Mouse (Mus musculus) heart, postnatal 0 days (tissue): ENCODE measurements around the gene Galnt10.

Source experiments
- CTCF ChIP-seq: IDR thresholded peaks from 2 replicates; pipeline ENCODE4 v1.5.1; 2016; ENCODE audit warnings: antibody characterized with exemption, control low read depth, low read depth
- EP300 ChIP-seq: IDR thresholded peaks from 2 replicates; pipeline ENCODE4 v1.6.1; 2016; ENCODE audit warnings: antibody characterized with exemption, low read depth

GRCm38 (mm10) chr11:57662231-57662630 lies 17.0 kb downstream of the Galnt10 start:
- TF ChIP-seq EP300 (no peak), CTCF (no peak)
